8 mouse cellular contexts compared by ENCODE assay signal in the genomic region with DNA sequence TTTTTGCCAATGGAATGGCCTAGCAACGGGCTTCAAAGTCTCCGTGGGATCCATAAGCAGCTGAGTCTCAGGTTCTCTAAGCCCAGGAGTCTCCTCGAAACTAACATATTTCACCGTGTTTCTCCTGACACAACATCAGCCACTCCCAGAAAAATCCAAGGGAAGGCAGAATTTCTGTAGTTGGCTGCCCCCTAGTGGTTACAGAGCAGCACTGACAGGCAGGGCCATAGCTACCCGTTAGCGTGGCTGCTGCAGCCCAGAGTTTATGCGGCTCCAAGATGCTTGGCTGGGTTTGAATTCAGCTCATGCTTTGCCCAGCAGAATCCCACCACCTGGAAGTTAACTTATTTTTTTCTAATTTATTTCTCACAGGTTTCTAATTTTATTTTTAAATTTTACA.
DNase-seq lines count a peak whose midpoint lies in the region; ATAC-seq and TF ChIP-seq lines count a peak whose summit lies in the region.

No protein-coding gene starts in this region.

- peak; percentile 68 for TF ChIP-seq CTCF in E14TG2a.4 (conservative IDR thresholded peaks at IDR 0.05; ENCODE audit: low read length)
- peak; percentile 65 for TF ChIP-seq CTCF in bone marrow, adult 2 months (IDR thresholded peaks at IDR 0.05; ENCODE audit: control insufficient read depth, insufficient read depth, low read length)
- TF ChIP-seq CTCF in liver, postnatal 0 days (IDR thresholded peaks at IDR 0.05; ENCODE audit: low read depth) = peak; percentile 82

- no peaks in the 10 kb centered on the region for H3K9me3 ChIP-seq in E14TG2a.4 (ENCODE audit: low read length)
- no peaks in the 10 kb centered on the region for H3K9me3 ChIP-seq in embryonic facial prominence, embryonic 14.5 days (ENCODE audit: control insufficient read depth, low read length)
- H3K9me3 ChIP-seq in heart, embryonic 12.5 days (replicated peaks) = no peaks in the 10 kb centered on the region
- no peaks in the 10 kb centered on the region for H3K9me3 ChIP-seq in kidney, embryonic 15.5 days (replicated peaks)
- no peaks in the 10 kb centered on the region for H3K9me3 ChIP-seq in liver, postnatal 0 days (ENCODE audit: low read length)
- no peaks in the 10 kb centered on the region for H3K9me3 ChIP-seq in neural tube, embryonic 13.5 days

- WGBS in bone marrow, adult 2 months = 14% methylated on average over 7 of the region's 7 CpGs
- WGBS in embryonic facial prominence, embryonic 14.5 days = 11% methylated on average over 7 of the region's 7 CpGs
- WGBS in heart, embryonic 12.5 days = 14% methylated on average over 7 of the region's 7 CpGs
- WGBS in kidney, embryonic 15.5 days = 12% methylated on average over 7 of the region's 7 CpGs
- WGBS in liver, postnatal 0 days (ENCODE audit: insufficient replicate concordance) = 14% methylated on average over 7 of the region's 7 CpGs
- WGBS in neural tube, embryonic 13.5 days = 12% methylated on average over 7 of the region's 7 CpGs

- no peak overlapping the region for H3K9ac ChIP-seq in embryonic facial prominence, embryonic 14.5 days (ENCODE audit: low read depth, low read length)
- no peak overlapping the region for H3K9ac ChIP-seq in heart, embryonic 12.5 days
- no peak overlapping the region for H3K9ac ChIP-seq in kidney, embryonic 15.5 days
- H3K9ac ChIP-seq in liver, postnatal 0 days (replicated peaks) = no peak overlapping the region
- H3K9ac ChIP-seq in neural tube, embryonic 13.5 days = no peak overlapping the region

- no peaks in the 10 kb centered on the region for H3K36me3 ChIP-seq in E14TG2a.4 (ENCODE audit: insufficient read depth, low read length)
- H3K36me3 ChIP-seq in embryonic facial prominence, embryonic 14.5 days (ENCODE audit: control insufficient read depth, insufficient read depth, low read length) = no peaks in the 10 kb centered on the region
- no peaks in the 10 kb centered on the region for H3K36me3 ChIP-seq in heart, embryonic 12.5 days
- no peaks in the 10 kb centered on the region for H3K36me3 ChIP-seq in kidney, embryonic 15.5 days
- no peaks in the 10 kb centered on the region for H3K36me3 ChIP-seq in liver, postnatal 0 days (replicated peaks; ENCODE audit: insufficient read depth, low read length)
- no peaks in the 10 kb centered on the region for H3K36me3 ChIP-seq in neural tube, embryonic 13.5 days

- peak; percentile 85 for DNase-seq in embryonic facial prominence, embryonic 14.5 days (ENCODE audit: low spot score)
- DNase-seq in liver, postnatal 0 days = peak; percentile 48
- peak; percentile 7 to 11 for DNase-seq in thymus, adult 18-20 months

- no peak overlapping the region for H3K4me3 ChIP-seq in E14TG2a.4 (replicated peaks; ENCODE audit: low read length)
- H3K4me3 ChIP-seq in bone marrow, adult 2 months (replicated peaks; ENCODE audit: control insufficient read depth, low read depth, low read length) = no peak overlapping the region
- no peak overlapping the region for H3K4me3 ChIP-seq in embryonic facial prominence, embryonic 14.5 days (ENCODE audit: low read depth, low read length)
- H3K4me3 ChIP-seq in heart, embryonic 12.5 days = no peak overlapping the region
- H3K4me3 ChIP-seq in kidney, embryonic 15.5 days (replicated peaks) = no peak overlapping the region
- no peak overlapping the region for H3K4me3 ChIP-seq in liver, postnatal 0 days (ENCODE audit: low read depth, low read length)
- H3K4me3 ChIP-seq in neural tube, embryonic 13.5 days = no peak overlapping the region

- TF ChIP-seq EP300 in liver, postnatal 0 days (IDR thresholded peaks at IDR 0.05; ENCODE audit: low read depth) = no peak

- H3K27ac ChIP-seq in bone marrow, adult 2 months (ENCODE audit: control insufficient read depth, insufficient read depth, low read depth, low read length, poor library complexity) = no peak overlapping the region
- no peak overlapping the region for H3K27ac ChIP-seq in embryonic facial prominence, embryonic 14.5 days (replicated peaks; ENCODE audit: low read depth, low read length)
- no peak overlapping the region for H3K27ac ChIP-seq in heart, embryonic 12.5 days (ENCODE audit: poor library complexity, severe bottlenecking)
- no peak overlapping the region for H3K27ac ChIP-seq in kidney, embryonic 15.5 days
- H3K27ac ChIP-seq in liver, postnatal 0 days (ENCODE audit: low read depth) = no peak overlapping the region
- no peak overlapping the region for H3K27ac ChIP-seq in neural tube, embryonic 13.5 days (replicated peaks)

- H3K4me1 ChIP-seq in E14TG2a.4 (replicated peaks; ENCODE audit: low read depth, low read length) = no peaks in the 10 kb centered on the region
- no peaks in the 10 kb centered on the region for H3K4me1 ChIP-seq in bone marrow, adult 2 months (ENCODE audit: control insufficient read depth, insufficient read depth, low read length)
- no peaks in the 10 kb centered on the region for H3K4me1 ChIP-seq in embryonic facial prominence, embryonic 14.5 days (ENCODE audit: control insufficient read depth, insufficient read depth, low read length)
- no peaks in the 10 kb centered on the region for H3K4me1 ChIP-seq in heart, embryonic 12.5 days (replicated peaks)
- 0 out of 2 replicates have a peak, but pooled peaks cover 4% of the 10 kb centered on the region for H3K4me1 ChIP-seq in kidney, embryonic 15.5 days
- H3K4me1 ChIP-seq in liver, postnatal 0 days (ENCODE audit: insufficient read depth) = no peaks in the 10 kb centered on the region
- H3K4me1 ChIP-seq in neural tube, embryonic 13.5 days (replicated peaks) = no peaks in the 10 kb centered on the region

- H3K27me3 ChIP-seq in E14TG2a.4 (ENCODE audit: insufficient read depth, low read length) = no peaks in the 10 kb centered on the region
- H3K27me3 ChIP-seq in embryonic facial prominence, embryonic 14.5 days (replicated peaks; ENCODE audit: control insufficient read depth, insufficient read depth, low read length) = peaks cover 7% of the 10 kb centered on the region
- no peaks in the 10 kb centered on the region for H3K27me3 ChIP-seq in heart, embryonic 12.5 days (replicated peaks)
- peaks cover 30% of the 10 kb centered on the region for H3K27me3 ChIP-seq in kidney, embryonic 15.5 days
- H3K27me3 ChIP-seq in liver, postnatal 0 days (ENCODE audit: insufficient read depth, low read length) = 0 out of 2 replicates have a peak, but pooled peaks cover 4% of the 10 kb centered on the region
- peaks cover 25% of the 10 kb centered on the region for H3K27me3 ChIP-seq in neural tube, embryonic 13.5 days

- peak; percentile 62 for ATAC-seq in embryonic facial prominence, embryonic 14.5 days (ENCODE audit: low read depth)
- peak; percentile 36; the same call in 1 of the 2 replicates for ATAC-seq in heart, embryonic 12.5 days (ENCODE audit: insufficient number of reproducible peaks, low FRiP score)
- peak; percentile 62 for ATAC-seq in kidney, embryonic 15.5 days (replicated peaks; ENCODE audit: low FRiP score)
- ATAC-seq in liver, postnatal 0 days = 0 out of 2 replicates have a peak, but pooled peaks have one; percentile 23
- peak; percentile 61; the same call in 1 of the 2 replicates for ATAC-seq in neural tube, embryonic 13.5 days (ENCODE audit: low read depth)

- H3K4me2 ChIP-seq in embryonic facial prominence, embryonic 14.5 days (ENCODE audit: low read depth, low read length) = peak overlapping the region; percentile 33; the same call in 1 of the 2 replicates
- H3K4me2 ChIP-seq in heart, embryonic 12.5 days = peak overlapping the region; percentile 42; the same call in 1 of the 2 replicates
- H3K4me2 ChIP-seq in kidney, embryonic 15.5 days = peak overlapping the region; percentile 35; the same call in 1 of the 2 replicates
- H3K4me2 ChIP-seq in liver, postnatal 0 days (ENCODE audit: low read depth, low read length) = no peak overlapping the region
- 0 out of 2 replicates have a peak overlapping the region, but pooled peaks have one; percentile 28 for H3K4me2 ChIP-seq in neural tube, embryonic 13.5 days

- no peak for TF ChIP-seq POLR2A in bone marrow, adult 2 months (IDR thresholded peaks at IDR 0.05; ENCODE audit: borderline replicate concordance, control insufficient read depth, low read depth, low read length)

Comparison
In these comparisons a context has a peak if more than half of its experiments do, and no peak if none do; other contexts are left out.
1. DNase-seq: peak in every context shown above with its lines; median percentile 85 in embryonic facial prominence, embryonic 14.5 days; 48 in liver, postnatal 0 days; 9 in thymus, adult 18-20 months.